Mouse (Mus musculus) cerebellum, adult 2 months (tissue): ENCODE measurements around the gene Pls1.

ENCODE experiments used
- CTCF ChIP-seq: fragments of 200-500 bp; IDR thresholded peaks from 2 replicates; pipeline ENCODE4 v1.5.1; 2011; ENCODE audit warnings: low read depth, mild to moderate bottlenecking, control low read depth, low read length, moderate library complexity, borderline replicate concordance; ENCODE audit not compliant: insufficient read depth
- POLR2A ChIP-seq: fragments of 200-500 bp; IDR thresholded peaks from 2 replicates; pipeline ENCODE4 v1.6.1; 2011; ENCODE audit warnings: low read length, control low read depth, borderline replicate concordance; ENCODE audit not compliant: insufficient read depth

GRCm38 (mm10) chr9:95784888-95785511, 60.1 kb downstream of the Pls1 start:
- TF ChIP-seq POLR2A (no peak), CTCF (no peak)
